Mouse (Mus musculus) kidney, embryonic 15.5 days (tissue): ENCODE measurements around the gene Mmrn2. TPM values are rescaled to one million over a fixed set of nuclear protein-coding genes. Genes with fewer than 3 reads are reported as not detected.
A peak's percentile ranks its signal among the peaks of the same experiment; 100 is the strongest.
"Not testable (repeated sequence)": the region's sequence is repeated elsewhere in the genome, so short reads cannot be mapped to it uniquely, and the experiment has no call there.

Experiments
- ATAC-seq: fragments of 200-750 bp; cut with Nextera tagmentation; replicated peaks from 2 replicates; pipeline ENCODE4 v1.8.0; 2017; ENCODE audit warnings: moderate TSS enrichment; ENCODE audit not compliant: low FRiP score
- H3K27ac ChIP-seq: fragments of 300-500 bp; sonication (generic); 2 replicates; pipeline ENCODE4 v1.5.1; 2015; ENCODE audit warnings: mild to moderate bottlenecking, inconsistent platforms
- H3K27me3 ChIP-seq: fragments of 300-500 bp; sonication (generic); 2 replicates; pipeline ENCODE4 v1.6.1; 2015; ENCODE audit warnings: inconsistent platforms
- H3K36me3 ChIP-seq: fragments of 300-500 bp; sonication (generic); 2 replicates; pipeline ENCODE4 v1.6.1; 2015; ENCODE audit warnings: inconsistent platforms
- H3K4me1 ChIP-seq: fragments of 300-500 bp; sonication (generic); 2 replicates; pipeline ENCODE4 v1.6.1; 2015; ENCODE audit warnings: inconsistent platforms
- H3K4me2 ChIP-seq: fragments of 300-500 bp; sonication (generic); 2 replicates; pipeline ENCODE4 v1.6.1; 2015; ENCODE audit warnings: moderate library complexity, mild to moderate bottlenecking, inconsistent platforms
- H3K4me3 ChIP-seq: fragments of 300-500 bp; sonication (generic); replicated peaks from 2 replicates; pipeline ENCODE4 v1.5.1; 2015; ENCODE audit warnings: mild to moderate bottlenecking, inconsistent platforms
- H3K9ac ChIP-seq: fragments of 300-500 bp; sonication (generic); 2 replicates; pipeline ENCODE4 v1.6.1; 2015; ENCODE audit warnings: mild to moderate bottlenecking, inconsistent platforms
- H3K9me3 ChIP-seq: fragments of 300-500 bp; sonication (generic); replicated peaks from 2 replicates; pipeline ENCODE4 v1.6.1; 2016; ENCODE audit warnings: inconsistent platforms
- WGBS: fragments of 180-500 bp; shearing (Covaris S2); methylation state at CpG from one replicate; pipeline ENCODE4 v1.1.7; 2015; ENCODE audit warnings: mixed read lengths; 5-methylcytosine and 5-hydroxymethylcytosine counted together
- polyA plus RNA-seq: library from polyadenylated mRNA; unstranded; fragments of >200 nt; fragmentation: Nextera tagmentation; extraction: Ambion mirVana; gene quantifications from 2 replicates; pipeline ENCODE4 v1.2.1, GENCODE M21; 2015

Mmrn2 gene
- polyA plus RNA-seq, 1 experiment from 2014 or later: 17.8 TPM

- Histone ChIP-seq H3K4me3 (peak overlapping the region; percentile 50), H3K4me2 (peak overlapping the region; percentile 90), H3K36me3 (no peaks in the 10 kb centered on the region), H3K9ac (peak overlapping the region; percentile 37), H3K27ac (no peak overlapping the region), H3K4me1 (peaks cover 15% of the 10 kb centered on the region), H3K9me3 (no peaks in the 10 kb centered on the region), H3K27me3 (no peaks in the 10 kb centered on the region)
- 2% methylated on average over 32 of the region's 32 CpGs for WGBS
- ATAC-seq: peak; percentile 89
Observed at GRCm38 (mm10) chr14:34363490-34364253, 11.6 kb upstream of the Mmrn2 start.

GRCm38 (mm10) chr14:34364254-34365146 is 10.8 kb upstream of the Mmrn2 start:
- H3K27me3 ChIP-seq, ATAC-seq, H3K9me3 ChIP-seq, H3K36me3 ChIP-seq, H3K27ac ChIP-seq: not testable (repeated sequence)
- Histone ChIP-seq H3K9ac (peak overlapping the region; percentile 37), H3K4me3 (peak overlapping the region; percentile 50), H3K4me2 (peak overlapping the region; percentile 90), H3K4me1 (peaks cover 15% of the 10 kb centered on the region)
- WGBS: 79% methylated on average over 15 of the region's 15 CpGs

DNA sequence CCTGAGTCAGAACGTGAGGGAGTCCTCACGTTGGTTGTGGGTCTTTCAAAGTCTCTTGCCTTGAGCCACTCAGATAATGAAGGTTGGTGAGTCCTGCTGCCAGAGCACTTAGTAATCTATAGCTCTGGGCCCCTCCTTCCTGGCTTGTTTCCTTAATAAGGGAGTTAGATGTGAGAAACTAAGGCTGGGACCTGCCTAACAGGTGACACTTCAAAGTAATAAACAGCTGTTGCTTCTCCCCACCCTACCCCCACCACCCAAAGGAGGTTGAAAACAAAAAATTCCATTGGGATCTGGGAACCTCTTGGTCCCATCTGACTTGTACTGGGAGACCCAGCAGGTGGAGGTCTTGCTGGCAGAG is 10.1 kb upstream of the Mmrn2 start:
- no peaks in the 10 kb centered on the region for H3K9me3 ChIP-seq
- no peak overlapping the region for H3K9ac ChIP-seq
- no peak overlapping the region for H3K27ac ChIP-seq
- H3K36me3 ChIP-seq: no peaks in the 10 kb centered on the region
- WGBS: 87% methylated on average over 2 of the region's 2 CpGs
- peaks cover 15% of the 10 kb centered on the region for H3K4me1 ChIP-seq
- H3K4me2 ChIP-seq: no peak overlapping the region
- H3K27me3 ChIP-seq: no peaks in the 10 kb centered on the region
- ATAC-seq: no peak
- H3K4me3 ChIP-seq: no peak overlapping the region

DNA sequence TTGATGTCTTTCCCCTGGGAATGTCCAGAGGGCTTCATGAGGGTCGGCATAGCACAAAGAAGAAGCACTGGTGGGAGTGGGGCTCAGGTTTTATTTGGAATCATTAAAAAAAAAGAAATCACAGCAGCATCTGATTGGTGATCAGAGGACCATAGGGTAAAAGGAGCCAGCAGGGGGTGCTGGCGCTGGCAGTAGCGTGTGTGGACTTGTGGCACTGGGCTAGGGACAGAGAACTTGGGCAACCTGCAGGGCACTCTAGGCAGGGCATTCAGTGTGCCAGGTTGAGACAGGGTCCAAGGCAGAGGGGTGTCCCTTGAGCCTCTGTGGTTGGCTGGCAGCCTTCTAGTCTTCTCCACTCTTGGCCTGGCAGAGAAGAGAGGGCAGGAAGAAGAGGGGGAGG is 5.1 kb upstream of the Mmrn2 start:
- Histone ChIP-seq H3K9ac (no peak overlapping the region), H3K4me1 (peaks cover 15% of the 10 kb centered on the region), H3K4me3 (no peak overlapping the region), H3K27me3 (no peaks in the 10 kb centered on the region), H3K36me3 (no peaks in the 10 kb centered on the region), H3K9me3 (no peaks in the 10 kb centered on the region), H3K27ac (no peak overlapping the region), H3K4me2 (no peak overlapping the region)
- ATAC-seq: no peak
- 67% methylated on average over 3 of the region's 3 CpGs for WGBS

GRCm38 (mm10) chr14:34370921-34371320 is 4.3 kb upstream of the Mmrn2 start:
- H3K9me3 ChIP-seq: no peaks in the 10 kb centered on the region
- WGBS: 94% methylated on average over 3 of the region's 3 CpGs
- H3K27me3 ChIP-seq: no peaks in the 10 kb centered on the region
- ATAC-seq: no peak
- H3K4me2 ChIP-seq: no peak overlapping the region
- H3K36me3 ChIP-seq: no peaks in the 10 kb centered on the region
- H3K4me1 ChIP-seq: peaks cover 15% of the 10 kb centered on the region
- no peak overlapping the region for H3K27ac ChIP-seq
- no peak overlapping the region for H3K4me3 ChIP-seq
- no peak overlapping the region for H3K9ac ChIP-seq

DNA sequence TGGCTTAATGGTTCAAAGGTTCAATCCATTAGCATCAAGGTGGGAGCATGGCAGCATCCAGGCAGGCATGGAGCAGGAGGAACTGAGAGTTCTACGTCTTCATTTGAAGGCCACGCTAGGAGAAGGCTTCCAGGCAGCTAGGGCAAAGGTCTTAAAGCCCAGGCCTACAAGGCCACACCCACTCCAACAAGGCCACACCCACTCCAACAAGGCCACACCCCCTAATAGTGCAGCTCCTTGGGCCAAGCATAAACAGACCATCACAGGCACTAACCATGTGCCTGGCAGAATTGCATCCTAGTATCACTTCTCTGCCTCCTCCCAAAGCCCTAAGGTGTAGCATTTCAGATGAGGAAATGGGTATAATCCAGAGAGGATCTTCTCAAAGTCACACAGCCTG is 3.5 kb upstream of the Mmrn2 start:
- peaks cover 16% of the 10 kb centered on the region for H3K4me1 ChIP-seq
- 52% methylated on average over 2 of the region's 2 CpGs for WGBS
- no peaks in the 10 kb centered on the region for H3K36me3 ChIP-seq
- no peaks in the 10 kb centered on the region for H3K9me3 ChIP-seq
- no peak overlapping the region for H3K9ac ChIP-seq
- ATAC-seq: no peak
- no peak overlapping the region for H3K4me3 ChIP-seq
- H3K4me2 ChIP-seq: no peak overlapping the region
- H3K27ac ChIP-seq: no peak overlapping the region
- H3K27me3 ChIP-seq: no peaks in the 10 kb centered on the region

GRCm38 (mm10) chr14:34372646-34373045 is 2.6 kb upstream of the Mmrn2 start:
- Histone ChIP-seq H3K9ac (no peak overlapping the region), H3K4me2 (no peak overlapping the region), H3K4me1 (peaks cover 23% of the 10 kb centered on the region), H3K27me3 (no peaks in the 10 kb centered on the region), H3K36me3 (no peaks in the 10 kb centered on the region), H3K27ac (no peak overlapping the region), H3K9me3 (no peaks in the 10 kb centered on the region), H3K4me3 (no peak overlapping the region)
- 87% methylated on average over 6 of the region's 6 CpGs for WGBS
- no peak for ATAC-seq

- H3K9ac ChIP-seq: no peak overlapping the region
- H3K27me3 ChIP-seq: no peaks in the 10 kb centered on the region
- no peaks in the 10 kb centered on the region for H3K9me3 ChIP-seq
- no peak overlapping the region for H3K27ac ChIP-seq
- no peak overlapping the region for H3K4me3 ChIP-seq
- ATAC-seq: no peak
- no peak overlapping the region for H3K4me2 ChIP-seq
- H3K4me1 ChIP-seq: peaks cover 31% of the 10 kb centered on the region
- WGBS: 77% methylated on average over 6 of the region's 6 CpGs
- no peaks in the 10 kb centered on the region for H3K36me3 ChIP-seq
Observed at GRCm38 (mm10) chr14:34373581-34373980, 1.7 kb upstream of the Mmrn2 start.

- Histone ChIP-seq H3K4me2 (peak within 1 kb of the TSS; percentile 43), H3K9ac (no peak within 1 kb of the TSS), H3K9me3 (no peaks in the 10 kb centered on the region), H3K4me3 (peak within 1 kb of the TSS; percentile 33), H3K36me3 (no peaks in the 10 kb centered on the region), H3K27ac (peak within 1 kb of the TSS; percentile 91; the same call in 1 of the 2 replicates), H3K4me1 (peaks cover 39% of the 10 kb centered on the region), H3K27me3 (no peaks in the 10 kb centered on the region)
- ATAC-seq: no peak
- 38% methylated on average over 10 of the region's 10 CpGs for WGBS
Observed at GRCm38 (mm10) chr14:34374577-34374976, 688 bp upstream of the Mmrn2 start, which contains the start of gene Sncg. TSS of gene Sncg (minus strand) at chr14:34374789.

DNA sequence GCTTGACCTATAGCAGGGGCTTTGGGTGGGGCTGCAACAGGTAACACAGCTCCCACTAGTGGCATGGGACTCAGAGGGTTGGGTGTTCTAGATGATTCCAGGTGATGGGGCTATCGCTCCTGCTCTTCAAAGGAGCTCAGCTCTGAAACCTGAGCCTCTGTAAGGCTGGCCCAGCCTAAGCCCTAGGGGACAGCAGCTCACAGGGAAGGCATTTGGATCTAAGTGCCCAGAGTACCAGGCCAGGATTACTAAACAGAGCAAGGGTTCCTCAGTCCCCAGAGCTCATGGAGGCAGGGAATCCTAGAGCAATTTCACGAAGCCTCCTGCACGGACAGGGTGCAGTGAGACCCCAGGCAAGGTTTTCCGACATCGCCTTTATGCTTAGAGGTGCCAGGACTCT is 676 bp downstream of the Mmrn2 start:
- peaks cover 39% of the 10 kb centered on the region for H3K4me1 ChIP-seq
- H3K9ac ChIP-seq: 0 out of 2 replicates have a peak overlapping the region, but pooled peaks have one; percentile 6
- ATAC-seq: no peak
- 0 out of 2 replicates have a peak overlapping the region, but pooled peaks have one; percentile 91 for H3K27ac ChIP-seq
- H3K4me2 ChIP-seq: peak overlapping the region; percentile 43
- H3K27me3 ChIP-seq: no peaks in the 10 kb centered on the region
- WGBS: 79% methylated on average over 5 of the region's 5 CpGs
- H3K4me3 ChIP-seq: peak overlapping the region; percentile 33
- no peaks in the 10 kb centered on the region for H3K9me3 ChIP-seq
- H3K36me3 ChIP-seq: no peaks in the 10 kb centered on the region

GRCm38 (mm10) chr14:34377121-34377520 is 1.9 kb downstream of the Mmrn2 start:
- Histone ChIP-seq H3K4me2 (peak overlapping the region; percentile 43), H3K9me3 (no peaks in the 10 kb centered on the region), H3K4me3 (peak overlapping the region; percentile 33), H3K27ac (peak overlapping the region; percentile 91), H3K27me3 (no peaks in the 10 kb centered on the region), H3K9ac (no peak overlapping the region), H3K4me1 (peaks cover 39% of the 10 kb centered on the region), H3K36me3 (no peaks in the 10 kb centered on the region)
- WGBS: 62% methylated on average over 4 of the region's 4 CpGs
- ATAC-seq: no peak
